Mouse (Mus musculus): ENCODE measurements around the gene Zc3h18. TPM values are rescaled to one million over a fixed set of nuclear protein-coding genes. Genes with fewer than 3 reads are reported as not detected.

The Zc3h18 gene
- polyA plus RNA-seq, 1 experiment, result 44.5 TPM

DNA sequence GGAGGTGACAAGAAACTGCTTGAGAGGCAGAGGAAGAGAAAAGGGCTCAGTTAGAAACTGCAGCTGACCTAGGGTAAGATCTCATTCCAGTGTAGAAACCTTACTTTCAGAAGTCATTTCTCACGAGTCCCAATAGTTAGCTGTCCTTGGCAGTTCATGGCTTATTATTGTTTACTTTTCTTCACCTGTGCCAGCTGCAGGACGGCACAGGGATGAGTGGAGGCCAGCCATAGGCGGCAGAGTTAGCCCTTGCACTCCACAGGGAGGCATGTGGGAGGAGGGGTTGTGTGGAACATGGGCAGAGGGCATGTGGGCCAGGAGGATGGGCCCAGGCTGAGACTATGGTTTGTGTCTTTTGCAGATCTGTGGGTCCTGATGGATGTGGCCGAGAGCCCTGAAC lies 6.6 kb downstream of the Zc3h18 start:
- Histone ChIP-seq H3K4me3 (ENCODE audit: insufficient read depth, low read length) (no peak overlapping the region), H3K27ac (ENCODE audit: insufficient read depth, low read length) (no peak overlapping the region), H3K4me1 (ENCODE audit: control insufficient read depth, insufficient read depth, low read length) (peaks cover 3% of the 10 kb centered on the region; the same call in 1 of the 2 replicates)
- TF ChIP-seq POLR2A (IDR thresholded peaks at IDR 0.05; ENCODE audit: low read depth, low read length), result no peak
- TF ChIP-seq CTCF (IDR thresholded peaks at IDR 0.05; ENCODE audit: borderline replicate concordance, insufficient read depth, low read length), result no peak

DNA sequence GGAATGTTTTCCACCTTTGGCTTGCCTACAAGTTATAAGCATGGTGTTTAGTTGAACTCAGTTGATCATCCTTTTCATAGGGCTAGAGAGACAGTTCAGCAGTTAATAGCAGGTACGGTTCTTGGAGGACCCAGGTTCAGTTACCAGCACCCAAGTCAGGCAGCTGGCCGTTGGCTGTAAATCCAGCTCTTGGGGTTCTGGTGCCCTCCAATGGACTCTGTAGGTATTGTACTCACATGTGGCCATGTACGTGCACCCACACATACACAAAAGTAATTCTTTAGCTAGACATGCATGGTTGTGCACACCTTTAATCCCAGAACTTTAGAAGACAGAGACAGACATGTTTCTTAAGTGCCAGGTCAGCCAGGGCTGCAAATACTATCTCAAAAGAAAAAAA lies 12.9 kb downstream of the Zc3h18 start:
- Histone ChIP-seq H3K4me1 (ENCODE audit: control insufficient read depth, insufficient read depth, low read length) (no peaks in the 10 kb centered on the region), H3K27ac (ENCODE audit: insufficient read depth, low read length) (no peak overlapping the region), H3K4me3 (ENCODE audit: insufficient read depth, low read length) (no peak overlapping the region)
- no peak for TF ChIP-seq POLR2A (IDR thresholded peaks at IDR 0.05; ENCODE audit: low read depth, low read length)
- no peak for TF ChIP-seq CTCF (IDR thresholded peaks at IDR 0.05; ENCODE audit: borderline replicate concordance, insufficient read depth, low read length)

GRCm38 (mm10) chr8:122390758-122391157 lies 14.3 kb downstream of the Zc3h18 start:
- Histone ChIP-seq H3K27ac (ENCODE audit: insufficient read depth, low read length) (no peak overlapping the region), H3K4me1 (ENCODE audit: control insufficient read depth, insufficient read depth, low read length) (no peaks in the 10 kb centered on the region), H3K4me3 (ENCODE audit: insufficient read depth, low read length) (no peak overlapping the region)
- TF ChIP-seq CTCF (IDR thresholded peaks at IDR 0.05; ENCODE audit: borderline replicate concordance, insufficient read depth, low read length) (no peak), POLR2A (IDR thresholded peaks at IDR 0.05; ENCODE audit: low read depth, low read length) (no peak)

DNA sequence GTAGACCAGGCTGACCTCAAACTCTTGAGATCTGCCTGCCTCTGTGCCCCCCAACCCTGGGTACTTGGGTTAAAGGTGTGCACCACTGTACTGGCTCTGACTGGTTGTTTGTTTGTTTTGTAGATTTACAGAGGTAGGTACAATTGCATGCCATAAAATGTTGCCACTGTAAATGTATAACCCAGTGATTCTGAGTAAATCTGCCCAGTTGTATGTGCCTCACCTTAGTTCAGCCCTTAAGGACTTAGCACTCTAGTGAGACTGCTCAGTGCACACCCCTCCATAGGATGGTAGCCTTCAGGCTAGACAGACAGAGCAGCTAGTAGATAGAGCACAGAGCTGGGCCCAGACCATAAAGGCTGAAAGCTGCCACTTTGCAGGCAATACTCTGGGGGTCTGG lies 17.3 kb downstream of the Zc3h18 start:
- Histone ChIP-seq H3K4me3 (ENCODE audit: insufficient read depth, low read length) (no peak overlapping the region), H3K4me1 (ENCODE audit: control insufficient read depth, insufficient read depth, low read length) (no peaks in the 10 kb centered on the region)
- TF ChIP-seq POLR2A (IDR thresholded peaks at IDR 0.05; ENCODE audit: low read depth, low read length), result no peak
- no peak for TF ChIP-seq CTCF (IDR thresholded peaks at IDR 0.05; ENCODE audit: borderline replicate concordance, insufficient read depth, low read length)

DNA sequence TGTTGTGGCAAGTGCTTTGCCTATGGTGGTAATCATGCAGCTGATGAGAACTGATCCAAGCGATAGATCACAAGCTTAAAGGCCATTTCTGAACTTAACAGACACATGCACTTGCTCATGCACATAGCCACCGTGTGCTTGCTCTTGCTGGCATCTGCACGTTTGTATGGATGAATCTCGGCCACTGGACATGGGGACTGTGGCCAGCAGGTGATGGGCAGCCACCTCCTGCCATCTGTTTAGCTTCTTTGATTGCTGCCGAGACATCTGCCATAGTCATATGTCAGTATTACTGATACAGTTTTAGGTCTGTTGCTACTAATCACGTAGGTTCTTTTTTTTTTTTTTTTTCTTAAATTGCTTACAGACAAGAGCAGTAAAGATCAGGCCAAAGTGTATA lies 18.9 kb downstream of the Zc3h18 start:
- TF ChIP-seq POLR2A (IDR thresholded peaks at IDR 0.05; ENCODE audit: low read depth, low read length) (no peak), CTCF (IDR thresholded peaks at IDR 0.05; ENCODE audit: borderline replicate concordance, insufficient read depth, low read length) (no peak)
- no peak overlapping the region for H3K4me3 ChIP-seq (ENCODE audit: insufficient read depth, low read length)
- no peak overlapping the region for H3K27ac ChIP-seq (ENCODE audit: insufficient read depth, low read length)
- no peaks in the 10 kb centered on the region for H3K4me1 ChIP-seq (ENCODE audit: control insufficient read depth, insufficient read depth, low read length)

More for the DNA sequence above, 17.3 kb downstream of the Zc3h18 start:
- no peak overlapping the region for H3K27ac ChIP-seq (ENCODE audit: insufficient read depth, low read length)

DNA sequence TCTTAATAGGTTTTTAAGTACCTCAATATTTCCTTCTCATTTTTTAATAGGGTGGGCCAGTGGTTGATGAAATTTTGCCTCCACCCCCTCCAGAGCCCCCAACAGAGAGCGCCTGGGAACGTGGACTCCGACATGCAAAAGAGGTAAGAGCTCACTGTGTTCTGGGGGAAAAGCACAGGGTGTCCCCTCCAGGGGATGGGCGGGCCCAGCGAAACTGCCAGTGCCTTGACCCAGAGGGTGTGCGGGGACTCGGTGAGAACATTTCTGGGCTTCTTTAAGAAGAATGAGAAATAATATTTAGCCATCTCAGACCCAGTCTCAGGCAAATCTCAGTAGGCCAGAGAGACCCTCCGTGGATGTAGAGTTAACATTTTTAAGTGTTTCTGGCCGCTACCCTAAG lies 21.8 kb downstream of the Zc3h18 start:
- H3K4me3 ChIP-seq (ENCODE audit: insufficient read depth, low read length), result no peak overlapping the region
- no peak overlapping the region for H3K27ac ChIP-seq (ENCODE audit: insufficient read depth, low read length)
- no peaks in the 10 kb centered on the region for H3K4me1 ChIP-seq (ENCODE audit: control insufficient read depth, insufficient read depth, low read length)
- no peak for TF ChIP-seq CTCF (IDR thresholded peaks at IDR 0.05; ENCODE audit: borderline replicate concordance, insufficient read depth, low read length)
- no peak for TF ChIP-seq POLR2A (IDR thresholded peaks at IDR 0.05; ENCODE audit: low read depth, low read length)

- H3K27ac ChIP-seq (ENCODE audit: insufficient read depth, low read length), result no peak overlapping the region
- no peaks in the 10 kb centered on the region for H3K4me1 ChIP-seq (ENCODE audit: control insufficient read depth, insufficient read depth, low read length)
- no peak overlapping the region for H3K4me3 ChIP-seq (ENCODE audit: insufficient read depth, low read length)
- TF ChIP-seq POLR2A (IDR thresholded peaks at IDR 0.05; ENCODE audit: low read depth, low read length) (no peak), CTCF (IDR thresholded peaks at IDR 0.05; ENCODE audit: borderline replicate concordance, insufficient read depth, low read length) (no peak)
Observed at GRCm38 (mm10) chr8:122405146-122405805, 28.9 kb downstream of the Zc3h18 start.

GRCm38 (mm10) chr8:122407678-122408077 lies 31.3 kb downstream of the Zc3h18 start:
- TF ChIP-seq POLR2A (IDR thresholded peaks at IDR 0.05; ENCODE audit: low read depth, low read length) (no peak), CTCF (IDR thresholded peaks at IDR 0.05; ENCODE audit: borderline replicate concordance, insufficient read depth, low read length) (no peak)
- H3K4me3 ChIP-seq (ENCODE audit: insufficient read depth, low read length), result no peak overlapping the region
- H3K4me1 ChIP-seq (ENCODE audit: control insufficient read depth, insufficient read depth, low read length), result no peaks in the 10 kb centered on the region
- H3K27ac ChIP-seq (ENCODE audit: insufficient read depth, low read length), result no peak overlapping the region

- H3K4me1 ChIP-seq (ENCODE audit: control insufficient read depth, insufficient read depth, low read length), result no peaks in the 10 kb centered on the region
- no peak overlapping the region for H3K4me3 ChIP-seq (ENCODE audit: insufficient read depth, low read length)
- TF ChIP-seq CTCF (IDR thresholded peaks at IDR 0.05; ENCODE audit: borderline replicate concordance, insufficient read depth, low read length), result no peak
- no peak for TF ChIP-seq POLR2A (IDR thresholded peaks at IDR 0.05; ENCODE audit: low read depth, low read length)
- no peak overlapping the region for H3K27ac ChIP-seq (ENCODE audit: insufficient read depth, low read length)
Observed at GRCm38 (mm10) chr8:122414311-122414710, 37.9 kb downstream of the Zc3h18 start.

GRCm38 (mm10) chr8:122415554-122415953 lies 39.1 kb downstream of the Zc3h18 start:
- Histone ChIP-seq H3K4me1 (ENCODE audit: control insufficient read depth, insufficient read depth, low read length) (peaks cover 3% of the 10 kb centered on the region; the same call in 1 of the 2 replicates), H3K27ac (ENCODE audit: insufficient read depth, low read length) (no peak overlapping the region), H3K4me3 (ENCODE audit: insufficient read depth, low read length) (no peak overlapping the region)
- TF ChIP-seq POLR2A (IDR thresholded peaks at IDR 0.05; ENCODE audit: low read depth, low read length), result no peak
- no peak for TF ChIP-seq CTCF (IDR thresholded peaks at IDR 0.05; ENCODE audit: borderline replicate concordance, insufficient read depth, low read length)
